Mouse (Mus musculus) forebrain, embryonic 10.5 days (tissue): ENCODE data around the gene Olfr786. TPM values are rescaled to one million over a fixed set of nuclear protein-coding genes. Genes with fewer than 3 reads are reported as not detected.

Source experiments
- DNase-seq: peaks from one replicate; pipeline ENCODE4 v3.0.0-alpha.2; 2017; ENCODE audit warnings: low spot score; ENCODE audit errors: extremely low spot score
- H3K27ac ChIP-seq: fragments of 300-500 bp; sonication (generic); 2 replicates; pipeline ENCODE4 v1.5.1; 2016; ENCODE audit warnings: mild to moderate bottlenecking
- H3K27me3 ChIP-seq: fragments of 300-500 bp; sonication (generic); 2 replicates; pipeline ENCODE4 v1.6.1; 2016; ENCODE audit warnings: mild to moderate bottlenecking; ENCODE audit not compliant: poor library complexity, severe bottlenecking
- H3K36me3 ChIP-seq: fragments of 300-500 bp; sonication (generic); replicated peaks from 2 replicates; pipeline ENCODE4 v1.6.1; 2016; ENCODE audit warnings: mild to moderate bottlenecking, moderate library complexity
- H3K4me1 ChIP-seq: fragments of 300-500 bp; sonication (generic); 2 replicates; pipeline ENCODE4 v1.6.1; 2016
- H3K4me3 ChIP-seq: fragments of 300-500 bp; sonication (generic); 2 replicates; pipeline ENCODE4 v1.5.1; 2016; ENCODE audit warnings: mild to moderate bottlenecking, moderate library complexity
- H3K9me3 ChIP-seq: fragments of 300-500 bp; sonication (generic); 2 replicates; pipeline ENCODE4 v1.6.1; 2016; ENCODE audit warnings: mild to moderate bottlenecking, moderate library complexity
- WGBS: fragments of 180-500 bp; shearing (Covaris S2); methylation state at CpG from one replicate; pipeline ENCODE4 v1.1.7; 2016; 5-methylcytosine and 5-hydroxymethylcytosine counted together
- polyA plus RNA-seq: library from polyadenylated mRNA; unstranded; fragments of >200 nt; fragmentation: Nextera tagmentation; extraction: Ambion mirVana; gene quantifications from 2 replicates; pipeline ENCODE4 v1.2.1, GENCODE M21; 2016

Gene Olfr786
- not detected in 2 replicates for polyA plus RNA-seq

- no peaks in the 10 kb centered on the region for H3K36me3 ChIP-seq
- no peak within 1 kb of the TSS for H3K27ac ChIP-seq
- no peaks in the 10 kb centered on the region for H3K4me1 ChIP-seq
- no peaks in the 10 kb centered on the region for H3K27me3 ChIP-seq
- no peaks in the 10 kb centered on the region for H3K9me3 ChIP-seq
- DNase-seq: no peak
- H3K4me3 ChIP-seq: no peak within 1 kb of the TSS
Measured at GRCm38 (mm10) chr10:129427006-129427405, at the start of gene Olfr786. Olfr786 (plus strand) TSS chr10:129427306.

GRCm38 (mm10) chr10:129383783-129384182 is 43.3 kb upstream of the Olfr786 start, which contains the start of gene Olfr784:
Olfr784 (plus strand) TSS chr10:129384083.
- no peaks in the 10 kb centered on the region for H3K27me3 ChIP-seq
- no peaks in the 10 kb centered on the region for H3K36me3 ChIP-seq
- no peak within 1 kb of the TSS for H3K27ac ChIP-seq
- no peaks in the 10 kb centered on the region for H3K9me3 ChIP-seq
- H3K4me3 ChIP-seq: no peak within 1 kb of the TSS
- H3K4me1 ChIP-seq: no peaks in the 10 kb centered on the region
- DNase-seq: no peak

- Histone ChIP-seq H3K27me3 (no peaks in the 10 kb centered on the region), H3K36me3 (no peaks in the 10 kb centered on the region), H3K4me1 (no peaks in the 10 kb centered on the region), H3K9me3 (no peaks in the 10 kb centered on the region; the same call in 1 of the 2 replicates), H3K27ac (no peak overlapping the region), H3K4me3 (no peak overlapping the region)
- WGBS: 47% methylated on average over 5 of the region's 5 CpGs
- no peak for DNase-seq
Measured at GRCm38 (mm10) chr10:129400892-129401291, 26.2 kb upstream of the Olfr786 start.

DNA sequence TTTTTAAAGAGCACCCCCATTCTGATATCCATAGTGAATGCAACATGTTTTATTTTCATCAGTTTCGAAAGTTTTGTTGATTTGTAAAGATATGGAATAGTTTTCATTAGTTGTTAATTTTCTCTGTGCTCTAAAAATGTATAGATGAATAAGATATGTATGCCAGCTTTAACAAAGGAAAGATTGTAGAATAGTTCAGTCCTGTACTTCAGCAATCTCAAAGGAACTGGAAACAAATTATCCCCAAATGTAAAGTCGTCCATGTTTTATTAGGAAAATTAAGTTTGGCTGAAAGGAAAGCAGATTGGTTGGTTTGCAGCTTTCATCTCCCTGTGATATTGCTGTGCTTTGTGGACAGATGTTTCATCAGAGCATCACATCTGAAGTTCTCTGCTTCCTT is 22.0 kb upstream of the Olfr786 start, which contains the start of gene Olfr785:
Gene Olfr785, plus strand, starts transcription at position 301 of the 400 bp plus-strand sequence.
- 84% methylated on average over 2 of the region's 2 CpGs for WGBS
- no peaks in the 10 kb centered on the region for H3K36me3 ChIP-seq
- no peak for DNase-seq
- no peaks in the 10 kb centered on the region for H3K4me1 ChIP-seq
- no peaks in the 10 kb centered on the region for H3K9me3 ChIP-seq
- no peaks in the 10 kb centered on the region for H3K27me3 ChIP-seq
- H3K27ac ChIP-seq: no peak within 1 kb of the TSS
- H3K4me3 ChIP-seq: no peak within 1 kb of the TSS

- DNase-seq: no peak
- H3K36me3 ChIP-seq: no peaks in the 10 kb centered on the region
- no peak within 1 kb of the TSS for H3K27ac ChIP-seq
- no peaks in the 10 kb centered on the region for H3K27me3 ChIP-seq
- no peaks in the 10 kb centered on the region for H3K9me3 ChIP-seq
- 84% methylated on average over 3 of the region's 3 CpGs for WGBS
- H3K4me3 ChIP-seq: no peak within 1 kb of the TSS
- no peaks in the 10 kb centered on the region for H3K4me1 ChIP-seq
Measured at GRCm38 (mm10) chr10:129461562-129461961, 34.5 kb downstream of the Olfr786 start, which contains the start of gene Olfr787. Olfr787 (plus strand) TSS chr10:129461862.

DNA sequence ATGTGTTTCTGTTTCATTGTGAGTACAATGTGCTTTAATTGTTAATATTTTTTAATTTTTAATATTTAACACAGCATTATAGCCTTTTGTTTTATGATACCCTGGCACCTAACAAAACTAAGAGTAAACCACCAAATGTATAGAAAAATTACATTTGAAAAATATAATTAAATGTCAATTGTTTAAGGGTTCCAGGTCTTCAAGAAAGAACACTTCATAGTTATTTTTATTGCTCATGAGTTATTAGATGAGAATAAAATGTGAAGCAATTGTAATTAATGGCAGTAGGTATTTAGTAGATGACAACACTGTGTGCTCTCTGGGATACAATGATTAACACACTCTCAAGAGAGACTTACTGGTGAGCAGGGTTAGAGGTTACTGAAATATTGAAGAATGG is 43.6 kb downstream of the Olfr786 start, which contains the start of gene Olfr788:
Gene Olfr788, plus strand, starts transcription at position 301 of the 400 bp plus-strand sequence.
- Histone ChIP-seq H3K4me3 (no peak within 1 kb of the TSS), H3K9me3 (no peaks in the 10 kb centered on the region), H3K36me3 (no peaks in the 10 kb centered on the region), H3K27me3 (no peaks in the 10 kb centered on the region), H3K4me1 (no peaks in the 10 kb centered on the region), H3K27ac (no peak within 1 kb of the TSS)
- no peak for DNase-seq

DNA sequence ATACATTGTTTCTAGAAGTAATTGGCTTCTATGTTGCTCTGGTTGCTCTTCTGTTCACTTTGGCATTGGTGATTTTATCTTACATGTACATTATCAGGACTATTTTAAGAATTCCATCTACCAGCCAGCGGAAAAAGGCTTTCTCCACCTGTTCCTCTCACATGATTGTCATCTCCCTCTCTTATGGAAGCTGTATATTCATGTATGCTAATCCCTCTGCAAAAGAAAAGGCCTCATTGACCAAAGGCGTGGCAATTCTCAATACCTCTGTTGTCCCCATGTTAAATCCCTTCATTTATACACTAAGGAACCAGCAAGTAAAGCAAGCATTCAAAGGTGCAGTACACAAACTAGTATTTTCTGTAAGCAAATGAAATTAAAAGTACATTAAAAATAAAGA is 46.1 kb downstream of the Olfr786 start:
- Histone ChIP-seq H3K27ac (no peak overlapping the region), H3K4me1 (no peaks in the 10 kb centered on the region), H3K36me3 (no peaks in the 10 kb centered on the region), H3K4me3 (no peak overlapping the region), H3K27me3 (no peaks in the 10 kb centered on the region), H3K9me3 (no peaks in the 10 kb centered on the region)
- WGBS: 71% methylated on average over 2 of the region's 2 CpGs
- DNase-seq: no peak

GRCm38 (mm10) chr10:129473723-129474122 is 46.6 kb downstream of the Olfr786 start:
- no peaks in the 10 kb centered on the region for H3K36me3 ChIP-seq
- no peak overlapping the region for H3K4me3 ChIP-seq
- H3K4me1 ChIP-seq: no peaks in the 10 kb centered on the region
- no peak overlapping the region for H3K27ac ChIP-seq
- no peaks in the 10 kb centered on the region for H3K27me3 ChIP-seq
- H3K9me3 ChIP-seq: no peaks in the 10 kb centered on the region
- no peak for DNase-seq

DNA sequence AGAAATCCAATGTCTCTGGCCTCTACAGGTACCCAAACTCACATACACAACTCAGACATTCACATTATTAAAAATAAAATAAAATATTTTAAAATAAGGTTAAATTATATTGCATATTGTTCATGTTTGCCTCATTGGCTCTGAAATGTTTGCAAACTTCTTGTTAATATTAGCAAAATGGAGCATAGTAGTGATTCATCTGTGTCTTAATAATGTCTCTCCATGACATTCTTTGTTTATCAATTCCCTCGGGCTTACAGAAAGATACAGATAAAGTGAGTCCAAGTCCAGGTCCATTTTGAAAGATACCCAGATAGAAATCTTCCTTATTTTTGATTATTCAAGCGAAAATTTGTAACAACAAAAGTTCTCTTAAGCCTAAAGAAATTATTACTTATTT is 57.3 kb downstream of the Olfr786 start, which contains the start of gene Olfr789:
Gene Olfr789, plus strand, starts transcription at position 301 of the 400 bp plus-strand sequence.
- Histone ChIP-seq H3K27ac (no peak within 1 kb of the TSS), H3K36me3 (no peaks in the 10 kb centered on the region), H3K4me3 (no peak within 1 kb of the TSS), H3K4me1 (no peaks in the 10 kb centered on the region), H3K27me3 (no peaks in the 10 kb centered on the region), H3K9me3 (no peaks in the 10 kb centered on the region)
- WGBS: 81% methylated on average over 2 of the region's 2 CpGs
- no peak for DNase-seq

Other genes starting within 250 kb of the Olfr786 start
- not detected in 2 replicates for gene Olfr772, start 249.4 kb upstream of the Olfr786 start, polyA plus RNA-seq
- not detected in 2 replicates for gene Olfr773, start 239.9 kb upstream of the Olfr786 start, polyA plus RNA-seq
- gene Olfr774, start 191.1 kb upstream of the Olfr786 start, polyA plus RNA-seq: not detected in 2 replicates
- not detected in 2 replicates for gene Olfr775, start 178.9 kb upstream of the Olfr786 start, polyA plus RNA-seq
- gene Olfr776, start 168.2 kb upstream of the Olfr786 start, polyA plus RNA-seq: not detected in 2 replicates
- gene Olfr777, start 155.8 kb upstream of the Olfr786 start, polyA plus RNA-seq: not detected in 2 replicates
- gene Olfr780, start 109.2 kb upstream of the Olfr786 start, polyA plus RNA-seq: not detected in 2 replicates
- not detected in 2 replicates for gene Olfr781, start 98.5 kb upstream of the Olfr786 start, polyA plus RNA-seq
- gene Olfr782, start 78.5 kb upstream of the Olfr786 start, polyA plus RNA-seq: not detected in 2 replicates
- 0.06 TPM in 1 of 2 replicates, not detected in the other for gene Olfr784, start 43.2 kb upstream of the Olfr786 start, polyA plus RNA-seq
- gene Olfr785, start 21.9 kb upstream of the Olfr786 start, polyA plus RNA-seq: not detected in 2 replicates
- gene Olfr787, start 34.6 kb downstream of the Olfr786 start, polyA plus RNA-seq: not detected in 2 replicates
- not detected in 2 replicates for gene Olfr788, start 43.7 kb downstream of the Olfr786 start, polyA plus RNA-seq
- gene Olfr789, start 57.4 kb downstream of the Olfr786 start, polyA plus RNA-seq: not detected in 2 replicates
- gene Olfr790, start 71.2 kb downstream of the Olfr786 start, polyA plus RNA-seq: not detected in 2 replicates
- not detected in 2 replicates for gene Olfr791, start 94.5 kb downstream of the Olfr786 start, polyA plus RNA-seq
- not detected in 2 replicates for gene Olfr792, start 111.9 kb downstream of the Olfr786 start, polyA plus RNA-seq
- gene Olfr794, start 140.3 kb downstream of the Olfr786 start, polyA plus RNA-seq: not detected in 2 replicates
- not detected in 2 replicates for gene Olfr796, start 185.3 kb downstream of the Olfr786 start, polyA plus RNA-seq
- gene Olfr798, start 200.6 kb downstream of the Olfr786 start, polyA plus RNA-seq: not detected in 2 replicates
- gene Olfr799, start 210.2 kb downstream of the Olfr786 start, polyA plus RNA-seq: not detected in 2 replicates
- gene Olfr800, start 230.4 kb downstream of the Olfr786 start, polyA plus RNA-seq: not detected in 2 replicates
- not detected in 2 replicates for gene Olfr801, start 246.6 kb downstream of the Olfr786 start, polyA plus RNA-seq